Mouse (Mus musculus): Measurements from ENCODE around the gene Cops8.

GRCm38 (mm10) chr1:90609363-90609762, 6.6 kb downstream of the Cops8 start:
- TF ChIP-seq POLR2A (IDR thresholded peaks at IDR 0.05; ENCODE audit: borderline replicate concordance, extremely low read depth, low read depth, low read length) (no peak), CTCF (IDR thresholded peaks at IDR 0.05; ENCODE audit: insufficient read depth, low read length) (no peak)

All from lung, adult 2 months (tissue).